Mouse (Mus musculus) duodenum, adult 2 months (tissue): ENCODE data around the gene Kif11. TPM values are rescaled to one million over a fixed set of nuclear protein-coding genes. Genes with fewer than 3 reads are reported as not detected.

Source experiments
- polyA plus RNA-seq: library from polyadenylated mRNA; depleted of rRNA; stranded (reverse); fragments of >200 nt; gene quantifications from 2 replicates; pipeline ENCODE4 v1.2.3, GENCODE M21; 2012; ENCODE audit warnings: low replicate concordance; rRNA removed

Kif11 gene
- 0.81 and 0.89 TPM in 2 replicates for polyA plus RNA-seq

DNA sequence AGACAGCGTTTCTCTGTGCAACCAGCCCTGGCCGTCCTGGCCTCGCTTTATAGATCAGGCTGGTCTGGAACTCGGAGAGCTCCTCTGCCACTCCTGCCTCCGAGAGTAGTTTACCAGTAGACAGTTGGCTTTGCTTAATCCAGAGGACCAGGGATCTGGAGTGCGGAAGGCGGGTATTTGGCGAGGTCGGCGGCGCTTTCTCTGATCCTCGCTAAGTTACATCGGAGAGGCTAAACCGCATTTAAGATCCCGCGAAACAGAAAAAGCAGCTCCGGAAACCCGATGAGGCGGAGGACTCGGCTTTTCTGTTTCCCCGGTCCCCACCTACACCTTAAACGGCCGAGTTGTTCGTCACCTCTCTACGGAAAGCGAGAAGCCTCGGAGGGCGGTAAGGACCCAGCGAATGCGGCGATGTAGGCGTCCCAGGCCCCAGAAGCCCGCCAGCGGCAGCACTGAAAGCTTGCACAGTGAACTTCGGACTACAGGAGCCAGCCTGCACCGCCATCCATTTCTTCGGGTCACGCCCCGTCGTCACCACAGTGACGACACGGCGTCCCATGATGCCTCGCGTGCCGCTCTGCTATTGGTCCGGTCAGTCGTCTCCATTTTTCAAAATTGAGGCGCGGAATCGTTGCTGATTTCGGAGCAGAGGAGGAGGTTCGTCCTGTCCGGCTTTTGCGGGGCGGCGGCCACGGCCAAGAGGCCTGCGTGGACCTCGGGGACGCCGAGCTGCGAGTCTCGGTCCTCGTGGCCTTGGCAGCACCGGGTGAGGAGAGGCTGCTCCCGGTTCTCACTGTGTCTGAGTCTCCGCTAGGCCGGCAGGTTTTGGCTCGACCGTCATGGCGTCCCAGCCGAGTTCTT is at the start of gene Kif11:
Kif11 (plus strand) TSS at position 649 of the 861 bp plus-strand sequence.

DNA sequence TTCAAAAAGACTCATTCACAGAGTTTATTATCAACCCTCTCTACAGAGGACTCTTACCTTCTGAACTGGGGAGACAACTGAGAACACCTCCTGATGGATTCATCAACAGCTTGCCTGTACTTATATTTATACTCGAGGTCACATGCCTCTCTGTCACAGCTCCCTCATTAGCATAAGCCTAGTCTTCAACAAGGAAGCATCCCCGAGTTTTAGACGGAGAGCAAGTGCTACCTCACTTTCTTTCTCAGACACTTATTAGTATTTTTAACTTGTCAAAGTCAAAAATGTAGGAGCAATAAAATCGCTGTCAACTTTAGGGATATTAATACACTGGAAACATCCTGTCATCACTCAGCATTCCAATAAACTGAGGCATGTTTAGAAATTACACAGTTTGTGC is 38.5 kb upstream of the Kif11 start, which contains the start of gene Ide:
Ide (minus strand) TSS at position 101 of the 400 bp plus-strand sequence.

DNA sequence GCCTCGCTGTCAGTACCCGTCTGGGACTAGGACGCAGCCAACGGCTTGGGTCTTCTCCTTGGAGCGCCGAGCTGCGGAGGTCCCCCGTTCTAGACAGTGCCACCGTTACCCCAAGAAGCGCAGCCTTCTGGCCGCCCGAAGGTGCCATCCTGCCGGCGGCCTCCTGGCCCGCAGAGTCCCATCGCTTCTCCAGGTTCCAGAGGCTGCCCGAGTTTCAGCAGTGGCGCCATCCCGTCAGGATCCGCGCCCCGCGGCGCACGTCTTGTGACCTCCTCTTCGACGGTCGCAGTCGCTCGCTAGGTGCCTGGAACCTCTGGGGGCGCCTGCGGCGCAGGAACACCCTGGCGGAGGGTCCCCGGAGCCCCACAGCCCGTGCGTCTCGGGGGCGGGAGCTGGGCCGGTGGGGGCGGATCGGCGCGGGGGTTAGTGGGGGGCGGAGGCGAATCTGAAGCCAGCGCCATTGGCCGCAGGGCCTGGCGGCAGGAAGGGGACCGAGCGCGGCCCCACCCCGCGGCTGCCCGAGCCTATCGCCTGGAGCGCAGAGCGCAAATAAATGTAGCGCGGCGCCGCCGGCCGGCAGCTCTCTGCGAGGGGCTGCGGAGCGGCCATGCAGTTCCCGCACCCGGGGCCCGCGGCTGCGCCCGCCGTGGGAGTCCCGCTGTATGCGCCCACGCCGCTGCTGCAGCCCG is 58.2 kb downstream of the Kif11 start, which contains the start of gene Hhex:
Hhex (plus strand) TSS at position 548 of the 689 bp plus-strand sequence.

Other genes starting within 250 kb of the Kif11 start
- gene March5, start 168.9 kb upstream of the Kif11 start, polyA plus RNA-seq: 28.2 and 36.5 TPM in 2 replicates
- 6.6 and 8.3 TPM in 2 replicates for gene Cpeb3, start 167.8 kb upstream of the Kif11 start, polyA plus RNA-seq
- gene Ide, start 38.6 kb upstream of the Kif11 start, polyA plus RNA-seq: 4.4 and 5.6 TPM in 2 replicates
- 8.7 and 10.7 TPM in 2 replicates for gene Hhex, start 58.4 kb downstream of the Kif11 start, polyA plus RNA-seq
- 4.5 and 5.0 TPM in 2 replicates for gene Exoc6, start 174.0 kb downstream of the Kif11 start, polyA plus RNA-seq